Mouse (Mus musculus): ENCODE data around the gene Morn1. TPM values are rescaled to one million over a fixed set of nuclear protein-coding genes. Genes with fewer than 3 reads are reported as not detected.

Gene Morn1
- polyA plus RNA-seq, 1 experiment from 2014 or later = 6.2 TPM

GRCm38 (mm10) chr4:155120583-155120982, 34.2 kb downstream of the Morn1 start:
- H3K27ac ChIP-seq = peak overlapping the region; percentile 95
- peaks cover 10% of the 10 kb centered on the region; the same call in 1 of the 2 replicates for H3K9me3 ChIP-seq
- WGBS = 68% methylated on average over 5 of the region's 5 CpGs
- H3K4me1 ChIP-seq = peaks cover 75% of the 10 kb centered on the region
- ATAC-seq (ENCODE audit: insufficient number of reproducible peaks, insufficient read depth, low FRiP score, low TSS enrichment, low read depth) = no peak
- no peak overlapping the region for H3K4me3 ChIP-seq
- H3K4me2 ChIP-seq = no peak overlapping the region
- H3K27me3 ChIP-seq = no peaks in the 10 kb centered on the region
- no peak overlapping the region for H3K9ac ChIP-seq
- peaks cover 7% of the 10 kb centered on the region; the same call in 1 of the 2 replicates for H3K36me3 ChIP-seq

DNA sequence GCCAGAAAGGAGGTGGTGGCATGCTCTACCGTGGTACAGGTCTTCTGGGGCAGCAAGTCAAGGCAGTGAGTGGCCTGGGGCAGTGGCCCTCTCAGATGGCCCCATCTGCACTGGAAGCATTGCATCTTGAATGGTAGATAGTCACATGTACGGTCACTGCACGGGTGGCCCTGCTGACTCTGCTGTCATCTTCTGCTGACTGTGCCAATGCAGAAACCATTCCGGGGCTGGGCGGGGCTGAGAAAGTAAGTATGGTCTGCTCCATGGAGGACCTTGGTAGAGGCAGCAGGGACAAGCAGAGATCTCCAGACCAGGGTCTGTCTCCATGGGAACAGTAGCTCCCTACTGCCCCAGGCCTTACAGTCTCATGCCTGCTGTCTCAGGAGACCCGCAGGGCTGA, 34.8 kb downstream of the Morn1 start:
- Histone ChIP-seq H3K4me1 (peaks cover 72% of the 10 kb centered on the region), H3K27ac (peak overlapping the region; percentile 95)
- WGBS = 80% methylated on average over 6 of the region's 6 CpGs

DNA sequence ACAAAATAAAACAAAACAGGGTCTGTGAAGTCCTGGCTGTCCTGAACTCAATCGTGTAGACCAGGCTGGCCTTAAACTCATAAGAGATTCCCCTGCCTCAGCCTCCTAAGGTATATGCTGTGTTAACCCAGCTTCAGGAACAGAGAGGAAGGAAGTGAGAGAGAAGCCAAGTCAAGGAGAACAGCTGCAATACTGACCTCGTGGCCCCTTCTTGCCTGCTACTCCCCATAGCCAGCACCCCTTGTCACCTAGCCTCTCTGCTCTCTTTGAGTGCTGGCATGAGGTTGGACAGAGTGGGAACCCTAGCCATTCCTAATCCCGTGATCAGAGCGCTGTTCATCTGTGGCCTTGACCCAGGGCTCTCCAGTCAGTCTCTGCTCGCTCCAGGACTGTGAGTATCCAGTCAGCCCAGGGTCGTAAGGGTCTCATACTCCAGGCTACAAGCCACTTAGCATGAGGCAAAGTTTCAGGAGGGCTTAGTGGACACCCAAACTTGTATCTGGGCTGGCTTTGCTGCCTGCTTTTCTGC, 35.6 kb downstream of the Morn1 start:
- H3K4me2 ChIP-seq = peak overlapping the region; percentile 39
- ATAC-seq (ENCODE audit: insufficient number of reproducible peaks, insufficient read depth, low FRiP score, low TSS enrichment, low read depth) = no peak
- peaks cover 7% of the 10 kb centered on the region; the same call in 1 of the 2 replicates for H3K36me3 ChIP-seq
- 78% methylated on average over 6 of the region's 6 CpGs for WGBS
- H3K9ac ChIP-seq = peak overlapping the region; percentile 56
- peak overlapping the region; percentile 95 for H3K27ac ChIP-seq
- peaks cover 9% of the 10 kb centered on the region; the same call in 1 of the 2 replicates for H3K9me3 ChIP-seq
- H3K4me1 ChIP-seq = peaks cover 72% of the 10 kb centered on the region
- no peaks in the 10 kb centered on the region for H3K27me3 ChIP-seq
- no peak overlapping the region for H3K4me3 ChIP-seq

More for the DNA sequence above, 34.8 kb downstream of the Morn1 start:
- peaks cover 7% of the 10 kb centered on the region; the same call in 1 of the 2 replicates for H3K36me3 ChIP-seq
- no peak for ATAC-seq (ENCODE audit: insufficient number of reproducible peaks, insufficient read depth, low FRiP score, low TSS enrichment, low read depth)
- H3K9me3 ChIP-seq = peaks cover 10% of the 10 kb centered on the region; the same call in 1 of the 2 replicates
- no peak overlapping the region for H3K4me3 ChIP-seq
- no peaks in the 10 kb centered on the region for H3K27me3 ChIP-seq
- no peak overlapping the region for H3K4me2 ChIP-seq
- H3K9ac ChIP-seq = no peak overlapping the region

GRCm38 (mm10) chr4:155122444-155123040, 36.2 kb downstream of the Morn1 start:
- peaks cover 4% of the 10 kb centered on the region; the same call in 1 of the 2 replicates for H3K36me3 ChIP-seq
- H3K9me3 ChIP-seq = peaks cover 4% of the 10 kb centered on the region; the same call in 1 of the 2 replicates
- 3% methylated on average over 16 of the region's 16 CpGs for WGBS
- H3K4me2 ChIP-seq = peak overlapping the region; percentile 39
- peak overlapping the region; percentile 56 for H3K9ac ChIP-seq
- no peak overlapping the region for H3K4me3 ChIP-seq
- peak overlapping the region; percentile 95 for H3K27ac ChIP-seq
- peaks cover 69% of the 10 kb centered on the region for H3K4me1 ChIP-seq
- ATAC-seq (ENCODE audit: insufficient number of reproducible peaks, insufficient read depth, low FRiP score, low TSS enrichment, low read depth) = peak; percentile 81
- no peaks in the 10 kb centered on the region for H3K27me3 ChIP-seq

GRCm38 (mm10) chr4:155123868-155124534, 37.6 kb downstream of the Morn1 start:
- Histone ChIP-seq H3K9ac (no peak overlapping the region), H3K4me2 (no peak overlapping the region), H3K27ac (peak overlapping the region; percentile 13; the same call in 1 of the 2 replicates), H3K36me3 (no peaks in the 10 kb centered on the region), H3K4me1 (peaks cover 66% of the 10 kb centered on the region), H3K27me3 (no peaks in the 10 kb centered on the region), H3K9me3 (no peaks in the 10 kb centered on the region), H3K4me3 (no peak overlapping the region)
- no peak for ATAC-seq (ENCODE audit: insufficient number of reproducible peaks, insufficient read depth, low FRiP score, low TSS enrichment, low read depth)
- 69% methylated on average over 9 of the region's 9 CpGs for WGBS

- 54% methylated on average over 7 of the region's 7 CpGs for WGBS
- Histone ChIP-seq H3K27ac (no peak overlapping the region), H3K9ac (no peak overlapping the region), H3K9me3 (no peaks in the 10 kb centered on the region), H3K27me3 (no peaks in the 10 kb centered on the region), H3K4me2 (no peak overlapping the region), H3K4me3 (no peak overlapping the region), H3K36me3 (no peaks in the 10 kb centered on the region), H3K4me1 (peaks cover 76% of the 10 kb centered on the region)
- no peak for ATAC-seq (ENCODE audit: insufficient number of reproducible peaks, insufficient read depth, low FRiP score, low TSS enrichment, low read depth)
Observed at GRCm38 (mm10) chr4:155125310-155125709, 38.9 kb downstream of the Morn1 start.

GRCm38 (mm10) chr4:155126194-155126593, 39.8 kb downstream of the Morn1 start:
- Histone ChIP-seq H3K9ac (no peak overlapping the region), H3K4me3 (no peak overlapping the region), H3K36me3 (no peaks in the 10 kb centered on the region), H3K9me3 (no peaks in the 10 kb centered on the region), H3K4me1 (peaks cover 73% of the 10 kb centered on the region), H3K27me3 (no peaks in the 10 kb centered on the region), H3K4me2 (no peak overlapping the region), H3K27ac (no peak overlapping the region)
- no peak for ATAC-seq (ENCODE audit: insufficient number of reproducible peaks, insufficient read depth, low FRiP score, low TSS enrichment, low read depth)
- 77% methylated on average over 5 of the region's 5 CpGs for WGBS

- no peaks in the 10 kb centered on the region for H3K36me3 ChIP-seq
- ATAC-seq (ENCODE audit: insufficient number of reproducible peaks, insufficient read depth, low FRiP score, low TSS enrichment, low read depth) = no peak
- no peak overlapping the region for H3K27ac ChIP-seq
- H3K9ac ChIP-seq = no peak overlapping the region
- H3K4me2 ChIP-seq = no peak overlapping the region
- H3K4me1 ChIP-seq = peaks cover 68% of the 10 kb centered on the region
- WGBS = 68% methylated on average over 7 of the region's 7 CpGs
- no peaks in the 10 kb centered on the region for H3K9me3 ChIP-seq
- H3K4me3 ChIP-seq = no peak overlapping the region
- no peaks in the 10 kb centered on the region for H3K27me3 ChIP-seq
Observed at GRCm38 (mm10) chr4:155126602-155127372, 40.4 kb downstream of the Morn1 start.

- ATAC-seq (ENCODE audit: insufficient number of reproducible peaks, insufficient read depth, low FRiP score, low TSS enrichment, low read depth) = no peak
- no peak overlapping the region for H3K27ac ChIP-seq
- no peaks in the 10 kb centered on the region for H3K36me3 ChIP-seq
- H3K4me3 ChIP-seq = no peak overlapping the region
- H3K4me2 ChIP-seq = no peak overlapping the region
- 88% methylated on average over 15 of the region's 15 CpGs for WGBS
- H3K4me1 ChIP-seq = peaks cover 62% of the 10 kb centered on the region
- H3K9ac ChIP-seq = 0 out of 2 replicates have a peak overlapping the region, but pooled peaks have one; percentile 8
- no peaks in the 10 kb centered on the region for H3K9me3 ChIP-seq
- H3K27me3 ChIP-seq = no peaks in the 10 kb centered on the region
Observed at GRCm38 (mm10) chr4:155128411-155128810, 42.0 kb downstream of the Morn1 start.

GRCm38 (mm10) chr4:155129132-155129917, 42.9 kb downstream of the Morn1 start:
- H3K27ac ChIP-seq = peak overlapping the region; percentile 78
- no peaks in the 10 kb centered on the region for H3K27me3 ChIP-seq
- no peak overlapping the region for H3K4me3 ChIP-seq
- no peak overlapping the region for H3K4me2 ChIP-seq
- WGBS = 91% methylated on average over 10 of the region's 10 CpGs
- H3K4me1 ChIP-seq = peaks cover 62% of the 10 kb centered on the region
- no peaks in the 10 kb centered on the region for H3K9me3 ChIP-seq
- H3K9ac ChIP-seq = peak overlapping the region; percentile 57; the same call in 1 of the 2 replicates
- no peak for ATAC-seq (ENCODE audit: insufficient number of reproducible peaks, insufficient read depth, low FRiP score, low TSS enrichment, low read depth)
- no peaks in the 10 kb centered on the region for H3K36me3 ChIP-seq

DNA sequence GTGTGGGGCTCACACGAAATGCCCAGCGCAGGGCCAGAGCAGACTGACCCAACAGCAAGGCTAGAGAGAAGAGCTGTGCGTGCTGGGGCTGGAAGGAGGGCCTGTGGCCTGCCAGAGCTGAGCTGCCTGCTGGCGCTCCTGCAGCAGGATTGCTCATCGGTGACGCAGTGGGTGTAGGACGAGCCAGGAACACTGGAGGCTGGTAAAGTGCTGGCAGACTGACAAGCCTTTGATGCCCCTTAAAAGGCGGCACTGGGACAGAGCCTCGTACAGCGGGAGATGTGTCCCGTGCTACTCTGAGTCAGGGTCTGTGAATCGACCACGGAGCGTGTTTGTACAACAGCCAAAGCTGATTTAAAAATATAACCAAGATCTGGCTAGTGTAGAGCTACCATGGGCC, 43.6 kb downstream of the Morn1 start:
- Histone ChIP-seq H3K4me2 (no peak overlapping the region), H3K4me3 (no peak overlapping the region), H3K27ac (peak overlapping the region; percentile 78), H3K27me3 (no peaks in the 10 kb centered on the region), H3K4me1 (peaks cover 62% of the 10 kb centered on the region), H3K9ac (peak overlapping the region; percentile 57; the same call in 1 of the 2 replicates), H3K9me3 (no peaks in the 10 kb centered on the region), H3K36me3 (no peaks in the 10 kb centered on the region)
- WGBS = 39% methylated on average over 14 of the region's 14 CpGs
- no peak for ATAC-seq (ENCODE audit: insufficient number of reproducible peaks, insufficient read depth, low FRiP score, low TSS enrichment, low read depth)
